Mouse (Mus musculus): ENCODE results near the gene Sowahb. TPM values are rescaled to one million over a fixed set of nuclear protein-coding genes. Genes with fewer than 3 reads are reported as not detected.

Sowahb gene
- polyA plus RNA-seq, 1 experiment from 2014 or later, result 0.64 TPM

DNA sequence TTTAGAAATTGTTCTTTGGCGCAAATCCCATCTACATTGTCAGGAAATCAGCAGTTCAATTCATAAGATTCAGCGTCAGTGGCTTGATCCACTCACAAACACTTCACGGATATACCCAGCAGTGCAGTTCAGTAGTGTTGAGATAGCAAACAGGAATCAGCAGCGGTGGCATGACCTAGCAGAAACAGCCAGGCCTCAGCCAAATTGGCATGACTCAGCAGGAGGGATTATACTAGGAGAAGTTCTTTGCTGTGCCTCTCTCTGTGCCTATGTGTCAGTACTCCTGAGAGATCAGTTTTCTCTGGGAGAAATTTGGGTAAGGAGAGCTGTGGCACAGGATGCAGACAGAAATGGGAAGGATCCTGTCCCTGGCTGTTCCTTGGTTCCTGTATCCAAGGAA, 16.0 kb upstream of the Sowahb start:
- H3K9me3 ChIP-seq, result no peaks in the 10 kb centered on the region
- no peak overlapping the region for H3K9ac ChIP-seq (replicated peaks)
- no peak overlapping the region for H3K27ac ChIP-seq
- H3K27me3 ChIP-seq, result no peaks in the 10 kb centered on the region
- ATAC-seq (ENCODE audit: insufficient number of reproducible peaks, insufficient read depth, low FRiP score, low TSS enrichment, low read depth), result no peak
- 87% methylated on average over 4 of the region's 4 CpGs for WGBS
- no peaks in the 10 kb centered on the region for H3K36me3 ChIP-seq
- H3K4me2 ChIP-seq, result no peak overlapping the region
- no peaks in the 10 kb centered on the region for H3K4me1 ChIP-seq (replicated peaks)
- no peak overlapping the region for H3K4me3 ChIP-seq (replicated peaks)

DNA sequence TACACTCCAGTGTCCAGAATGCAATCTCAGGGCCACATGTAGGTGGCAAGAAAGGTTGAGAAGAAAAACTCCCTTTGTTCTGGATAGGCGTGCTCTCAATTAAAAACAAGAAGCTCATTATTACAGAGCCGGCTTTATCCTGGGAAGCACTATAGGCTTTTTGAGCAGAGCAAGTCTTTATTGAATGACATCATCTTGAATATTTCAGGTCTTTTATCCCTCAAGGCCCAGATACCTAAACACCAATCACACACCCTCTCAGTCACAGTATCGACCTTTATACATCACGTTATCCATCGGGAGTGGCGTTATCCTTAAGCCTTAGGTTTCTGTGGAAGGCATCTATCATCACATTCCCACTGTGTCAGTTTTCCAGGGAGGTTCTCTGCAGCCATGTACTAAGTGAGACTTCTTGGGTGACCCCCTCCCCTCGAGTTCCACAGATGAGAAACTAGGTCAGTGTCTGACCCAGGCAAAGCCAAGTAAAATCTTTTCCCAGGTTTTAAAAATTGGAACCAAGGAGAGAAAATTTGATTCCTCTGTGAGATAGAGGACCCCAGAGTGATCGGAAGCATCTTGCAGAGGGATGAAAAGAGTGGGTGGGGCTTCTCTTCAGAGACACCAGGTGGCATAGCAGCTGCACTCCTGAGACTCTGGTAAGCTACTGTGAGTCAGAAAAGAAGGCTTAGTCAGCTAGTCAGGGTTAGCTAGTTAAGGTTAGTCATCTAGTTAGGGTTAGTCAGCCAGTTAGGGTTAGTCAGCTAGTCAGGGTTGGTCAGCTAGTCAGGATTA, 9.0 kb upstream of the Sowahb start:
- H3K4me1 ChIP-seq (replicated peaks), result no peaks in the 10 kb centered on the region

DNA sequence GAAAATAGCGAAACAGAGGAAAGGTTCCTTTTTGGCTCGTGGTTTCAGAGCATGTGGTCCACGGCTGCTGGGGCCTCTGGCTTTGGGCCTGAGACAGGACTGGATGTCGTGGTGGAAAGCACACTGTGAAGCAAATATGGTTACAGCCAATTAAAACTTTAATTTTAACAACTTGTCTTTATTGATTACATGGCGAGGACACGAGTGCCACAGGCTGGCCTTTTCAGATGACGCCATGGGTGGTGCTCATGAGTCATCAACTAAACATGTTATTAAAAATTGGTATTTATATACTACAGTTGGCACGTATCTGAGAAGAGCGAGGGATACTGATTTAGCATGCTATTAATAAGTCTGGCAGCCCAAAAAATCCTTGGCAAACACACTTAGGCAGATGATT, 7.1 kb upstream of the Sowahb start:
- 81% methylated on average over 9 of the region's 9 CpGs for WGBS
- H3K4me3 ChIP-seq (replicated peaks), result no peak overlapping the region
- no peaks in the 10 kb centered on the region for H3K9me3 ChIP-seq
- H3K4me1 ChIP-seq (replicated peaks), result no peaks in the 10 kb centered on the region
- no peak overlapping the region for H3K27ac ChIP-seq
- ATAC-seq (ENCODE audit: insufficient number of reproducible peaks, insufficient read depth, low FRiP score, low TSS enrichment, low read depth), result no peak
- no peaks in the 10 kb centered on the region for H3K36me3 ChIP-seq
- no peak overlapping the region for H3K9ac ChIP-seq (replicated peaks)
- H3K4me2 ChIP-seq, result no peak overlapping the region
- H3K27me3 ChIP-seq, result peaks cover 29% of the 10 kb centered on the region

More for the DNA sequence above, 9.0 kb upstream of the Sowahb start:
- 59% methylated on average over 8 of the region's 8 CpGs for WGBS
- no peaks in the 10 kb centered on the region for H3K9me3 ChIP-seq
- H3K36me3 ChIP-seq, result no peaks in the 10 kb centered on the region
- H3K9ac ChIP-seq (replicated peaks), result no peak overlapping the region
- H3K4me2 ChIP-seq, result no peak overlapping the region
- no peak overlapping the region for H3K4me3 ChIP-seq (replicated peaks)
- peaks cover 13% of the 10 kb centered on the region for H3K27me3 ChIP-seq
- H3K27ac ChIP-seq, result no peak overlapping the region
- ATAC-seq (ENCODE audit: insufficient number of reproducible peaks, insufficient read depth, low FRiP score, low TSS enrichment, low read depth), result no peak

DNA sequence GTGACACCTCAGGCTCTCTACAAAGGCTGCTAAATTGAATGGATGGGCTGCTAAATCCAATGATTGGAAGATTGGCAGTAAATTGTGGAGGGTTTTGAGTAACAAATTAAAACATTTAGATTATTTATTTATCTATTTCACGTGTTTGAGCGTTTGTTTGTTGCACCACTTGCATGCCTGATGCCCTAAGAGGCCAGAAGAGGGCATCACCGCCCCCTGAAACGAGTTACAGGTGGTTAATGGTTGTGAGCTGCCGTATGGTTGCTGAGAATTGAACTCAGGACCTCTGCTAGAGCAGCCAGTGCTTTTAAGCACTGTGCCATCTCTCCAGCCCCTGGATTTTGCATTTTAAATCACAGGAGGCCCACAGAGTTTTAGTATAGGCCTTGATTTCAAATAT, 6.2 kb upstream of the Sowahb start:
- Histone ChIP-seq H3K27me3 (peaks cover 38% of the 10 kb centered on the region), H3K4me1 (replicated peaks) (no peaks in the 10 kb centered on the region), H3K4me3 (replicated peaks) (no peak overlapping the region), H3K9ac (replicated peaks) (no peak overlapping the region), H3K4me2 (no peak overlapping the region), H3K36me3 (no peaks in the 10 kb centered on the region), H3K9me3 (no peaks in the 10 kb centered on the region), H3K27ac (no peak overlapping the region)
- ATAC-seq (ENCODE audit: insufficient number of reproducible peaks, insufficient read depth, low FRiP score, low TSS enrichment, low read depth), result no peak
- 45% methylated on average over 5 of the region's 5 CpGs for WGBS

DNA sequence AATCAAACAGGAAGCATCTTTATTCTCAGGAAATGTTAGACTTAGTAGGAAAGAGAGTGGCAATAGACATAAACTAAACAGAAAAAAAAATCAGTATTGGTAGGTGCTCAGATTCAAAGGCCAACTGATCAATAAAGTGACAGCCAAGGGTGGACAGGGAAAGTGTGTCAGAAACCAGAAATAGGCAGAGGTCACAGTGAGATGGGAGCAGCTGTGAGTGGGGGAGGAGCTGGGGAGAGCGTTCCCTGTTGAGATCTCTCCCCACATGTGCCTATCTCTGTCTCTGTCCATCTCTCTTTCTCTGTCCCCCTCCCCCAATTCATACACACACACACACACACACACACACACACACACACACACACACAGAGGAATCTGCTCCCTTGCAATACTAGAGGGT, 5.1 kb upstream of the Sowahb start:
- H3K27me3 ChIP-seq, result peaks cover 49% of the 10 kb centered on the region
- no peaks in the 10 kb centered on the region for H3K9me3 ChIP-seq
- H3K27ac ChIP-seq, result no peak overlapping the region
- no peak overlapping the region for H3K4me2 ChIP-seq
- H3K4me3 ChIP-seq (replicated peaks), result no peak overlapping the region
- H3K36me3 ChIP-seq, result no peaks in the 10 kb centered on the region
- H3K4me1 ChIP-seq (replicated peaks), result peaks cover 3% of the 10 kb centered on the region
- 78% methylated on average over 1 of the region's 1 CpGs for WGBS
- ATAC-seq (ENCODE audit: insufficient number of reproducible peaks, insufficient read depth, low FRiP score, low TSS enrichment, low read depth), result no peak
- no peak overlapping the region for H3K9ac ChIP-seq (replicated peaks)

DNA sequence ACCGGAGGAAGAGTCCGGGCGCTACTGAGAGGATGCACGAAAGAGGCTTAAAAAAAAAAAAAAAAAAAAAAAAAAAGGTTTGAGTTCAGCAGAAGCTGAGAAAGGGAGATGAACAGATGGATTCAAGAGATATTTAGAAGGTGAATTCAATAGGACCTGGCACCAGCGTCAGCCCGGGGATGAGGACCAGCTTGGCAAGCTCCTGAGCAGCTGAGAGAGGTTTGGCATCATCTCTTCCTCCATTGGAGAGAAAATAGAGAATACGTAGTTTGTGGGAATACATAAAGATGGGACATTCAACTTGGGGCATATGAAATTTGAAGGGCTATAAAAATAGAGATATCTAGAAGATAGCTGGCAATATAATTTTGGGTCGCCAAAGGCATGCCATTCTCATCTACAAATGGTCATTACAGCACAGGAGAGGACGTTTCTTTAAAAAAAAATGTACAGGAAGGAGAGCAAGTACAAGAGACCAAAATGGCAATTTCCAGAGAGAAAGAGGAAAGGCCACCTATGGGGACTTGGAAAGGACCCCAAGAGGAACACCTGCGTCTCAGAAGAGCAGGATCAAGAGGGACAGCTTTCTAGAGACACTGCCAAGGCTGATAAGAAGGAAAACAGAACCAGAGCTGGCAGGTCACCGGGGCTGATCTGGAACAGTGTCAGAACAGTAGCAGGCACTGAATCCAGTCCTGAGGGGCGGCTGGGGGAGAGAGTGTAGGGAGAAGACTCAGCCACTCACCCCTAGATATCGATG, 3.8 kb upstream of the Sowahb start:
- Histone ChIP-seq H3K4me3 (replicated peaks) (no peak overlapping the region), H3K4me1 (replicated peaks) (peaks cover 16% of the 10 kb centered on the region), H3K4me2 (no peak overlapping the region), H3K27me3 (peaks cover 62% of the 10 kb centered on the region), H3K9me3 (no peaks in the 10 kb centered on the region), H3K36me3 (no peaks in the 10 kb centered on the region), H3K27ac (no peak overlapping the region), H3K9ac (replicated peaks) (no peak overlapping the region)
- 67% methylated on average over 13 of the region's 13 CpGs for WGBS
- no peak for ATAC-seq (ENCODE audit: insufficient number of reproducible peaks, insufficient read depth, low FRiP score, low TSS enrichment, low read depth)

DNA sequence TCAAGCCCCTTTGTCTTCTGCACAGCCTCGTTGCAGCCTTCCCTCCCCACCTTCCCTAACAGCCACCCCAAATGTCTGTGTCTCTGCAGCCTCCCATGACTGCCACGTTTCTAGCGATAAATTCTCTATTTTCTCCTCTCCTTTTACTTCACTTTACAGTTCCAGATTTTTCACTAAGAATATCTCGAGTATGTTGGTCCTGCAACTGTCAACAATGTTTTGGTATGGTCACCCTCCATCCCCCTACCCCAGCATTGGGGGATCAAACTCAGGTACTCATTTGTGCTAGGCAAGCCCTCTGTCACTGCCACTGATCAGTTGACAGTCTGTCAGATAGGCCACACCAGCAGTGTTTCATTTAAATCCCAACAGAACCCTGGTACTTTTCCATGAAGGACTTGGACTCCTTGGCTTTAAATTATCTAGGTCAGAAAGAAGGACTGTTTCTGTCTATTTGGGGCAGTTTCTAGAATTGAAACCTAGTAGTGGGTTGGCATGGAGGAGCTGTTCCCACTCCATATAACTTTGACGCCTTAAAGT, 1.6 kb upstream of the Sowahb start:
- no peaks in the 10 kb centered on the region for H3K36me3 ChIP-seq
- H3K4me2 ChIP-seq, result no peak overlapping the region
- H3K9me3 ChIP-seq, result no peaks in the 10 kb centered on the region
- H3K4me1 ChIP-seq (replicated peaks), result peaks cover 19% of the 10 kb centered on the region
- no peak overlapping the region for H3K9ac ChIP-seq (replicated peaks)
- 24% methylated on average over 5 of the region's 5 CpGs for WGBS
- no peak for ATAC-seq (ENCODE audit: insufficient number of reproducible peaks, insufficient read depth, low FRiP score, low TSS enrichment, low read depth)
- H3K27me3 ChIP-seq, result peaks cover 84% of the 10 kb centered on the region
- no peak overlapping the region for H3K4me3 ChIP-seq (replicated peaks)
- H3K27ac ChIP-seq, result no peak overlapping the region

DNA sequence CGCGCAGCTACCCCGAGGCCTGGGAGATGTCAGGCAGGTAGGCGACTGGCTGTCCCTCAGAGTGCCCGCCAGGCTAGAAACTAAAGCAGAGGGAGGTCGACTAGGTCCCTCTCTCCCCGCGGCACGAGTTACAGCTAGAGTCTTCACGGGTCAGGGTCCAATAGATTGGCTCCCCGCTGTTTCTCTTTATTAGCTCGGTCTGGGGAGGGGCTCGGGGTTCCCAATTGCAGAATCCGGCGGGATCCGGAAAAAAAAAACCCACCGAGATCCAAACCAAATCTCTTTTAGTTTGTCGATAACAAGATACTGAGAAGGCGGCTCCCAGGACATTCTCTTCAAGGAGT, 521 bp upstream of the Sowahb start:
- Histone ChIP-seq H3K36me3 (no peaks in the 10 kb centered on the region), H3K4me1 (replicated peaks) (peaks cover 19% of the 10 kb centered on the region), H3K4me3 (replicated peaks) (peak overlapping the region; percentile 59), H3K27me3 (peaks cover 85% of the 10 kb centered on the region), H3K27ac (no peak overlapping the region), H3K9me3 (no peaks in the 10 kb centered on the region), H3K4me2 (peak overlapping the region; percentile 99), H3K9ac (replicated peaks) (peak overlapping the region; percentile 53; the same call in 1 of the 2 replicates)
- no peak for ATAC-seq (ENCODE audit: insufficient number of reproducible peaks, insufficient read depth, low FRiP score, low TSS enrichment, low read depth)
- WGBS, result under 1% methylated on average over 19 of the region's 19 CpGs

DNA sequence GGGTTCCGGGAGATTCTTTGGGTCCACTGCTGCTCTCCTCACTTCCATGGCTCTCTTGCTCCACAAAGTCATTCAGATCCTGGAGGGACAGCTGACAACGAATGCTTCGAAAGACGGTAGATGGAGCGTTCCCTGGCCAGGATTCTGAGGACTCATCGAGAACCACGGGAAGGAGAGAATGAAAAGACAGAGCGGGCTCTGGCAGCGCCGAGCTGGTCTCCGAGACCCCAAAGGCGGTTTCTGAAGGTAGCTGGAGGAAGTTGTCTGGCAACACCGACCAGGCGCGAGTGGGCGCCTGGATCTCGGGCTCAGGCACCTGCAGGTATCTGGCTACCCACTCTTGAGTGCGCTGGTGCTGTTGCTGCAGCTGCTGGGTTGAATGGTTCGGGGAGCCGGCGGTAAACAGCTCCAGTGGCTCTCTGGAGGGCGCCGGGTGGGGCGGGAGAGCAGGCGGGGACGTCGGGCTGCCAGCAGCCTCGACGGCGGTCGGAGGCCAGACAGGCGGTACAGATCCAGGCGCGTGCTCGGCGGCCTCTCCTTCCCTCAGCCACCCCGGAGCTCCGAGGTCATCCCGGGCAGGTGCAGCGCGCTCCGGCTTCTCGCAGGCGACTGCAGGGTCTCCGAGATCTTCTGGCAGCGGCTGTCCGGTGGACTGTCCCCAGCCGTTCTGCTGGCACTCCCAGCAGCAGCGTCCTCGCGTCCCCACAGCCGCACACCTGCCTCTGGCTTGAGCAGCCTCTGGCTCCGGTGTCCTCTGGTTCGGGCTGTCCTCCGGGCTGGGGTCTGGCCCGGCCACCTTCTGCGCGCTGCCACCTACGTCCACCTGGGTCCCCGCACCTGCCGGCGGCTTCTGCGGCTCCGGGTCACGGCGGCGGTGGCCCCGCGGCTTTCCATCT, 886 bp downstream of the Sowahb start:
- WGBS, result 4% methylated on average over 69 of the region's 69 CpGs
- peak overlapping the region; percentile 53; the same call in 1 of the 2 replicates for H3K9ac ChIP-seq (replicated peaks)
- H3K4me3 ChIP-seq (replicated peaks), result peak overlapping the region; percentile 59
- peaks cover 80% of the 10 kb centered on the region for H3K27me3 ChIP-seq
- ATAC-seq (ENCODE audit: insufficient number of reproducible peaks, insufficient read depth, low FRiP score, low TSS enrichment, low read depth), result no peak
- H3K4me1 ChIP-seq (replicated peaks), result peaks cover 23% of the 10 kb centered on the region
- H3K36me3 ChIP-seq, result no peaks in the 10 kb centered on the region
- H3K9me3 ChIP-seq, result no peaks in the 10 kb centered on the region
- no peak overlapping the region for H3K27ac ChIP-seq
- peak overlapping the region; percentile 99 for H3K4me2 ChIP-seq

DNA sequence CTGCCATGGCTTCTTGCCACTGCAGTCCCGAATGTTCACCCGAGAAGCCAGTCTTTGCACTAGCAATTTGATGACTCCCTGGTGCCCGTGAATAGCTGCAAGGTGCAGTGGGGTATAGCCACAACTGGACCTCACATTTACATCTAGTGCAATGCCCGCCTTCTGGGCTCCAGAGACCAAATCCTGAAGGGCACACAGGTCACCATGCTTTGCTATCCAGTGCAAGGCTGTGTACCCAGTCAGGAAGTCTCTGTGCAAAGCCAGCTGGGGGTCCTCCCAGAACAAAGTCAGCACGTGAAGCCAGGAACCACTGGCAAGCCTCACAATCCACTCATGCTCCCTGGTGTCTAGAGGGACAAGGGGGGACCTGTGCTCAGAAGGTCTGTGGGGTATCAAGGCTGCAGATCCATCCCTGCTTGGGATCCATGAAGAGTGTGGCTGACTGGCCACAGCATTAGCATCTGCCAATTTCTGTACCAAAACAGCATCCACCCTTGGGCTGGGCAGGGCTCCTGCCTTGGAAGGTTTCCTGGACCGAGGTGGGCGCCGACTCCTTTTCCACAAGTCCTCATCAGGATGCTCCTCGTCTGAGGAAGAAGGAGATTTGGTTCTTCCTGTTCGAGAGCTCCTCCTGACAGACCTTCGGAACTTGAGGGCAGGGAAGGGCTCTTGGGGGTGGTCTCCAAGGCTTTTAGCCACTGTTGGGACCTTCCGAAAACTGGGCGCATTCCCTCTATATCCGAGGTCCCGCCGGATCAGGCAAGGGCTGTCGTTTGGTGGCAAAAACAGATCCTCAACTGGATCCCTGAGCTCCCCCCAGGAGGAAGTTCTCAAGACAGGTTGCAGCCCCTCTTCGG, 1.8 kb downstream of the Sowahb start:
- peaks cover 26% of the 10 kb centered on the region for H3K4me1 ChIP-seq (replicated peaks)
- H3K4me2 ChIP-seq, result peak overlapping the region; percentile 99
- H3K27ac ChIP-seq, result no peak overlapping the region
- 43% methylated on average over 18 of the region's 18 CpGs for WGBS
- H3K4me3 ChIP-seq (replicated peaks), result peak overlapping the region; percentile 59; the same call in 1 of the 2 replicates
- ATAC-seq (ENCODE audit: insufficient number of reproducible peaks, insufficient read depth, low FRiP score, low TSS enrichment, low read depth), result no peak
- H3K27me3 ChIP-seq, result peaks cover 74% of the 10 kb centered on the region
- no peak overlapping the region for H3K9ac ChIP-seq (replicated peaks)
- no peaks in the 10 kb centered on the region for H3K36me3 ChIP-seq
- H3K9me3 ChIP-seq, result no peaks in the 10 kb centered on the region
